Mouse (Mus musculus) cerebellum, postnatal 10 days (tissue): ENCODE results near the gene Arhgap18.

Experiments used
- DNase-seq, 2 experiments: peaks; one replicate each; pipeline ENCODE4 v3.0.0; 2021; ENCODE audit warnings: mixed read lengths in 2 of 2

Arhgap18 gene

GRCm38 (mm10) chr10:26832669-26833249, 79.5 kb downstream of the Arhgap18 start:
- DNase-seq, result no peak

DNA sequence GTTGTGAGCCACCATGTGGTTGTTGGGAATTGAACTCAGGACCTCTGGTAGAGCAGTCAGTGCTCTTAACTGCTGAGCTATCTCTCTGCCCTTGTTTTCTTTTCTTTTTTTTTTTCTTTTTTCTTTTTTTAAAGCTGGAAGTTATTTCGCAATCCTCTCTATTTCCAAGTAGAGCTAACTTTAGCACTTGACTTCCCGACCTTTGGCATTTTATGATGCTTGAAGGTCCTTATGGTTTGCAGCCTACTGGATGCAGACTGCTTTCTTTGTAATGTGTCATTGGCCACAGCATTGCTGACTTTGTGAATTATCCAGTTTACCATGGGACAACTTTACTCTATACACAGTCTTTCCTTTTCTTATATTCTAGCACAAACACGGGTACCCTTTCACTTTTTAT, 80.2 kb downstream of the Arhgap18 start:
- DNase-seq, result no peak

DNA sequence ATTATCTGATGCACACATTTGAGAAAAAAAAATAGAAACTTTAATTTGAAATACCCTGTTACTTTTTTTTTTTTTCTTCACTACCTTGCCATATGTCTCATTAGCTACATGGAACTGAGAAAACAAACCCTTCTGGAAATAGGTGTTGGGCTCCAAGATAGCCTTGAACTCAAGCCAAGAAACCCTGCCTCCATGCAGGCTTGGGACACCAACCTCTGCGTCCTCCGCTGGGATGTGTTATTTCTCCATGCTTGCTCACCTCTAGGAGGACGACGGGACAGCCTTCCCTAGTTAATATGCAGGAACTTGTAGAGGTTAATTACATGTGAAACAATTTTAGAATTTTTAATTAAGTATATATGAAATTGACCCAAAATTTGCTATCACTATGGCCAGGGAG, 96.1 kb downstream of the Arhgap18 start:
- DNase-seq, result peak; percentile 47 to 49

GRCm38 (mm10) chr10:26849854-26850253, 96.6 kb downstream of the Arhgap18 start:
- peak in 1 of 2 experiments; percentile 8 for DNase-seq

- DNase-seq, result no peak
These were observed 101.4 kb downstream of the Arhgap18 start for GRCm38 (mm10) chr10:26854556-26855100.

DNA sequence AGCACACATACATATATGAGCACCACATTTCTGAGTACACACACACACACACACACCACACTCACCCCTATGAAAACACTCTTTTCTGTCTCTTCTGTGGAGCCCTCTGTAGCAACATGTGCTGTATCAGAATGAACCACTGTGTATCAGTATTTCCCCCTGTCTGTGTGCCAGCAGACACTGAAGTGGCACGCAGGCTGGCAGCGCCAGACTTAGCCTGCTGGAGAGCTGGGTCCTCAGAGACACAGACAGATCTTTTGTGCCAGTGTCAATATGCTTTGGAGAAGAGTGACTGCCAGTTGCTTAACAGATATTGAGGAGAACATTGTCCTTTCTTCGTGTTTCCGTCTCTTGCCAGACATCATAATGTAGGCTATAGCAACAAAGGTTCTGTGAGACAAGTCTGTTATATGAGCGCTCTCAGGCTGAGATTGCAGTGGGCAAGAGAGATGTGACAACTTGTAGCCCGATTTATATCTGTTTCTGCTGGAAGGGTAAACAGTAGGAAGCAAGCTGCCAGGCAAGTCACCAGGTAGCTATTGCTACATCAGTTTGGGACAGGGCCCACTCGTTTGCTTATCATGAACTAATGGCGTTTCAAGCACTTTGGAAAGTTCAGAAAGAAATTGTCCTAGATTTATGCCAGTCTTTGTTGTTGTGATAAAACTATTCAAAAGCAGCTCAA, 102.8 kb downstream of the Arhgap18 start:
- peak; percentile 49 to 59 for DNase-seq

DNA sequence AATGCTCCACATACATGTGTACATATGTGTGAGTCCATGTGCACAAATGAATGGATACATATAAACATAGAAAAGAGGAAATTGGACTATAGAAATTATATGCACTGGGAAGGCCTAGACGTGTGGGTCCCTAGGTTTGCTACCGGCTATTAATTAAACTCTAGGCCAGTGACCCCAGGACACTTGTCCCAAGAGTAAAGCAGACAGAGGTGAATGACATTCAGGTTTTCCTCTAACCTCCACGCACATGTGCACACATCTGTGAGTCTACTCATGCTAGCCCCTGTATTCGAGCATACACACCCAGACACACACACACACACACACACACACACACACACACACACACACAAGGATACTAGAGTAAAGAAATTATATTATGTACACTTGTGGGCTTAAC, 104.4 kb downstream of the Arhgap18 start:
- DNase-seq, result no peak

GRCm38 (mm10) chr10:26858537-26858936, 105.3 kb downstream of the Arhgap18 start:
- DNase-seq, result no peak

DNA sequence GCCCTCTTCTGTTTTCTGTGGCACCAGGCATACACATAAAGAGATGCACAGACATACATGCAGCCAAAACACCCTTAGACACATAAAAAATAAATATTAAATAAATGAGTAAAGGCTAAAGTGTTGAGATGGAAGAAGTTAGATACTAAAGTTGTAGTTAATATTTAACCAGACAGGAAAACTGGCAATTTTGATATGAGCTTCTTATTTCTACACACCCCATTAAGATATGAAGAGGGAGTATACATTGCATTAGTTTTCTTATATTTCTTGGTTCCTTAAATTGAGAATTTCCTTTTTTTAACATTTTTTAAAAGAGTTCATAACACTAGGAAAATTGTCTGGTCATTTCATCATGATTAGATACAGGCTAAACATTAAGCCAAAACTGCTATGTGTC, 108.0 kb downstream of the Arhgap18 start:
- DNase-seq, result no peak

- DNase-seq, result no peak
These were observed 109.0 kb downstream of the Arhgap18 start for GRCm38 (mm10) chr10:26862207-26862606.

DNA sequence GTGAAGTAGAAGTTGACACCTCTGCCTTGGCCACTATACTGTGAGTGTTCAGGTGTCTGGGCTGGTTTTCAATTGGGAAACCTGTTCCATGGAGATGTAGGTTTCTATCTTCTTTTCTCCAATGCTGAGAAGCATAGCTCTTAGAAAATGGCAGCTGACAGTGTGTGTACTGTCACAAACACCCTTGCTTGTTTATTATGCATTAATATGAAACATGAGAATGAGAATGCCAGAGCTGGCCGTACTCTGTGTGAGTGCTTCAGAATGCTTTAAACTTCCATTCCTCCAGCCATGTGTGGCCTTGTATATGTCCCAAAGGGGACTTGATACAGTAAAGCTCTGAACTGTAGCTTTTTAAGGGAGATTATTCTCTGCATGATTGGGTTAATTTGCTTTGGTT, 110.8 kb downstream of the Arhgap18 start:
- no peak for DNase-seq

- DNase-seq, result no peak
These were observed 117.6 kb downstream of the Arhgap18 start for GRCm38 (mm10) chr10:26870802-26871201.

- no peak for DNase-seq
These were observed 124.1 kb downstream of the Arhgap18 start for GRCm38 (mm10) chr10:26877309-26877708.

DNA sequence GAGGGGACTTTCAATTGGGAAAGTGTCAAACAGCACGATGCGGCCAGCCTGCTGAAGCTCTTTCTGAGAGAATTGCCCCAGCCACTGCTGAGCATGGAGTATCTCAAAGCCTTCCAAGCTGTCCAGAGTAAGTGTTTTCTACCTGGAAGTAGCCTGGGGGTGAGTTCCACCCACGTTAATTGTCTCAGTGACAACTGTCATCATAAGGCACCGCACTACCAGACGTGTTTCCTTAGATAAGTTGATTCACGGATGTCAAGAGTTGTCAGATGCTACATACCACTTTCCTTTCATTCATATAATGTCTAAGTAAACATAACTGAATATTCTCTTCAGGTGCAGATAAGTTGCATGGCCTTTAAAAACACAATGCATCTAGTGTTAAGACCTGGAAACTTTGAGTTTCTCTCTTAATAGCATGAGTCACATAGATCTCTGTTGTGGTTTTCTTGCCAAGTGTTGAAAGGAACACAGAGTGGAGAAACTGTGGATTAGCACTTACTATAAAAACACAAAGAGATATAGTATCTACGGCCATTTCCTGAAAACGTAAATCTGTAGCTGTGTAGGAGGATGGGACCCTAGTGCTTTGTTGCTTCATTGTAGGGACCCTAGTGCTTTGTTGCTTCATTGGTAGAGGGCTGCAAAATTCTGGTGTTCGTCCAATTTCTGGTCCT, 125.8 kb downstream of the Arhgap18 start:
- DNase-seq, result no peak

DNA sequence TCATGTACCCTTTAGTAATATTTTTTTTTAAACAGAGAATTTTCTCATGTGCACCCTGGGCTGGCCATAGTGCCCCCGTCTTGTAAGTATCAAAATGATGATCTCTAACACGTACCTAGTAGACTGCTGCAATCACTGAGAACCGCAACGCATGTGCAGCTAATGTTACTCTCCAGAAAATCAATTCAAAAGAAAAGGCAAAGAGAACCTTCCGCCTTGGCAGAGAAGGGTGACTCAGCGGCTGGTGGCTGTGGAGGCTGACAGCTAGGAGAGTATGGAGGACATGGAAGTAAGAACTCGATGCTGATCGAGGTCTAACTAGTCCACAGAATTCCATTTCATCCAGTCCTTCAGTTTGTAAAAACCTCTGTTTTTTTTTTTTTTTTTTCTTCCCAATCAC, 131.7 kb downstream of the Arhgap18 start:
- DNase-seq, result no peak

DNA sequence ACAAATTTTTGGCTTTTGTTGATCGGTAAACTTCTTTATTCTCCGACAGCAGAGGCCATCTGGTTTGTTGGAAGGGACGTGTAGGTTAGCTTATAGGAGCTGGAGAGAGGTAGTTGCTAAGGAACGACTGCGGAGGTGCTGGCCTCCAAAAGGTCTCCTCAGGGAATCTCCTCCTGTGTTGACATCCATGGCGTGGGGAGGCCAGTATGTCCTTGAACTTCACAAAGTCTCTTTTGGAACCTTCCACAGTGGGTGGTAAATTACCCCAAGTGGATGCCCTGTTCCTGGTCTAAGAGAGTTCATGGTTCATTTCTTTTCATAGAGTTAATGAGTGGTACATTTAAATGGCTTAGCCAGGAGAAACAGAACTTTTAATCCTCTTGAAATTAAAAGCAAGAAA, 136.0 kb downstream of the Arhgap18 start:
- peak; percentile 4 to 5 for DNase-seq

- DNase-seq, result no peak
These were observed 136.5 kb downstream of the Arhgap18 start for GRCm38 (mm10) chr10:26889754-26890153.

GRCm38 (mm10) chr10:26890269-26890955, 137.2 kb downstream of the Arhgap18 start:
- peak; percentile 82 to 88 for DNase-seq

DNA sequence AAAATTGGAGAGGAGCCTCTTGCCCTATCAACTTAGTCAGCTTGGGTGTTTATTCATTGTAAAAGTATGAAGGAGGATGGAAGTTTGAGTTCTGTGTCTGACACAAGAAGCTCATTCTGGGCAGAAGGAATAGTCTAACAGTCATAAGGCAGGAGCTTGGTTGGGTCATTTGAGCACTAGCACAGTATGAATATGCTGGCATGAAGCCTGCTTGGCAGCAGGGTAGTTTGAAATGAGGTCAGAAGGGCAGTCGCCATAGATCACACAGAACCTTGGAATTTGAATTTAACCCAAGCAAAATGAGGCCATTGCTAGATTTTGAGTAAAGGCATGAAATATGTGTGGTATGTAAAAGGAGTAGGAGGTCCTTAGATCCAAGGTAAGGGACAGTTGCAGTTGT, 139.9 kb downstream of the Arhgap18 start:
- peak; percentile 14 to 15 for DNase-seq

DNA sequence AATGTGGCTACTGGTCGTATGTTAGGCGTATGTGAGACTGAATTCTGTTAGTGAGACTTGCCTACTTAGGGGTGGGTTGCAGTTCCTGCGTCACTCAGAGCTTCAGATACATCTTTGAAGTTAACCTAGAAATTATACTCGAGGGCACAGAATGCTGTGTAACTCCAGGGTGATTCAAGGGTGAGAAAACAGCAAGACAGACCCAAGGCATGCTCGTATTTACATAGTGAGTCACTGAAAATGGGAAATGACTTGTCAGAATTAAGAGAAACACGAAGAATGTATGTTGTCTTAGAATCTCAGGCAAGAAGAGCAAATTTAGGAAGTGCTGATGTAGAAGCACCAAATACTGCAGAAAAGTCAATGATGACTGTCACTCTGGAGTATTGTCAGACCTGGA, 142.5 kb downstream of the Arhgap18 start:
- DNase-seq, result no peak

DNA sequence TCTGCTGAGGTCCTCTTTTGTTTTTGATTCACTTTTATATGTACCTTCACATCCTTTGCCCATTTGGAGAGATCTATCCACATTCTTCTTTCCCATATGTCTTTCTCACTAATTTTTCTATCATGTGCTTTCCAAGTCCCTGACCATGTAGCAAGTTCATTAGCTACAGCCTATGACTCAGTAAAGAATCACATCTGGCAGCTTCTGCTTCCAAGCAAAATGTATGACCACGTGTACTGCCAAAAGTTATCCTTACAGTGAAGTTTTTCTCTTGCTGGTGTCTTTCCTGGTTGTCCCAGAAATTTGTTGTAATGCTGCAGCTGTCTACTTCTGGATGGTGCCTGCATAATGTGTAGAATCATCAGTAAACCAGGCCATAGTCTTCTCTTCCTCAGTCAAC, 147.2 kb downstream of the Arhgap18 start:
- no peak for DNase-seq

GRCm38 (mm10) chr10:26903781-26904180, 150.6 kb downstream of the Arhgap18 start:
- no peak for DNase-seq

- no peak for DNase-seq
These were observed 158.0 kb downstream of the Arhgap18 start for GRCm38 (mm10) chr10:26911176-26911575.
